Mouse (Mus musculus) cerebellum, adult 2 months (tissue): ENCODE measurements around the gene Slfn2.

ENCODE experiments used
- CTCF ChIP-seq: fragments of 200-500 bp; IDR thresholded peaks from 2 replicates; pipeline ENCODE4 v1.5.1; 2011; ENCODE audit warnings: low read depth, mild to moderate bottlenecking, control low read depth, low read length, moderate library complexity, borderline replicate concordance; ENCODE audit not compliant: insufficient read depth
- POLR2A ChIP-seq: fragments of 200-500 bp; IDR thresholded peaks from 2 replicates; pipeline ENCODE4 v1.6.1; 2011; ENCODE audit warnings: low read length, control low read depth, borderline replicate concordance; ENCODE audit not compliant: insufficient read depth

- TF ChIP-seq POLR2A: no peak
- no peak for TF ChIP-seq CTCF
Observed at GRCm38 (mm10) chr11:83041000-83041399, 23.9 kb upstream of the Slfn2 start.
